Mouse (Mus musculus) layer of hippocampus, adult 2 months (tissue): Measurements from ENCODE around the gene Ctnnbl1. TPM values are rescaled to one million over a fixed set of nuclear protein-coding genes. Genes with fewer than 3 reads are reported as not detected.

Source experiments
- DNase-seq, 2 experiments: peaks; one replicate each; pipeline ENCODE4 v3.0.0; 2022; ENCODE audit warnings: low spot score in 2 of 2
- H3K27ac ChIP-seq: fragments of 200-600 bp; 2 replicates; pipeline ENCODE4 v1.8.1; 2022
- H3K4me3 ChIP-seq: fragments of 200-600 bp; 2 replicates; pipeline ENCODE4 v1.8.1; 2022; ENCODE audit warnings: mild to moderate bottlenecking
- CTCF ChIP-seq: fragments of 200-600 bp; conservative IDR thresholded peaks from 2 replicates; pipeline ENCODE4 v1.8.1; 2022; ENCODE audit warnings: antibody characterized with exemption, mild to moderate bottlenecking, moderate library complexity
- total RNA-seq, 2 experiments: library from RNA; stranded (reverse); gene quantifications; 2 replicates each; pipeline ENCODE4 v1.2.3; 2021

Gene Ctnnbl1
- total RNA-seq, 2 experiments from 2014 or later = 29.2 to 32.8 TPM

DNA sequence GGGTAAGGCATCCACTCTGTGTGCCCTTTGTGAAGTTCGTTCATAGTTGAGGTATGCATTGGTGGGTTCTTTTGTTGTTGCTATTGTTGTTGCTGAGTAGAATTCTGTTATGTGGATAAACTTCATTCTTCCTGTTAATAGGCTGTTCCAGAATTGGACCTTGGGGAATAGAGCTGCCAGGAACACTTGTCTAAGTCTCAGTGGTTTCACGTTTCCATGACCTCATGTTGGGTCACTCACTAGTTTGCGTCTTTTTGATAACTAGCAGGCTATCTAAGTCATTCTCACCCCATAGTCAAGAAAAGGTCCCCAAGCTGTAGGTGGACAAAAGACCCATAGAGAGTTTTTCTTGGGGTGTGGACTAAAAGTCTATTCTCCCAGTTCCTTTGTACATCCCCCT lies 120.3 kb downstream of the Ctnnbl1 start:
- H3K4me3 ChIP-seq = no peak overlapping the region
- no peak for TF ChIP-seq CTCF
- no peak for DNase-seq
- H3K27ac ChIP-seq = no peak overlapping the region

DNA sequence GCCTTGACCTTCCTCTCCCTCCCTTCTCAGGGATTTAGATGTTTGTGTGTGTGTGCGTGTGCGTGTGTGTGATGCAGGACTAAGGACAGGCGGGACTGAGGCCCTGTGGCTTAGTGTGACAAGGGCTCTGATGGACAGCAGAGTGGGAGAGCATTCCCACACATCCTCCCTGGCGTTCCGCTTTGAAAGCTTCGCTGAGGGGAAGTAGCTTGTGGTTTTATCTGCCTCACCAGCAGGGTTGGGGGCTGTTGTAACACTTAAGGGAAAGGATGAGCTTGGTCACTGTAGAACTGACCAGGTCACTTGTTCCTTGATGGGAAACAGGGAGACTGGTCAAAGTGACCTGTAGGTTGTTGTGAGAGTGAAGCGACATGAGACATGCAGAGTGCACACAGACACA lies 121.1 kb downstream of the Ctnnbl1 start:
- Histone ChIP-seq H3K4me3 (no peak overlapping the region), H3K27ac (no peak overlapping the region)
- no peak for TF ChIP-seq CTCF
- no peak for DNase-seq

DNA sequence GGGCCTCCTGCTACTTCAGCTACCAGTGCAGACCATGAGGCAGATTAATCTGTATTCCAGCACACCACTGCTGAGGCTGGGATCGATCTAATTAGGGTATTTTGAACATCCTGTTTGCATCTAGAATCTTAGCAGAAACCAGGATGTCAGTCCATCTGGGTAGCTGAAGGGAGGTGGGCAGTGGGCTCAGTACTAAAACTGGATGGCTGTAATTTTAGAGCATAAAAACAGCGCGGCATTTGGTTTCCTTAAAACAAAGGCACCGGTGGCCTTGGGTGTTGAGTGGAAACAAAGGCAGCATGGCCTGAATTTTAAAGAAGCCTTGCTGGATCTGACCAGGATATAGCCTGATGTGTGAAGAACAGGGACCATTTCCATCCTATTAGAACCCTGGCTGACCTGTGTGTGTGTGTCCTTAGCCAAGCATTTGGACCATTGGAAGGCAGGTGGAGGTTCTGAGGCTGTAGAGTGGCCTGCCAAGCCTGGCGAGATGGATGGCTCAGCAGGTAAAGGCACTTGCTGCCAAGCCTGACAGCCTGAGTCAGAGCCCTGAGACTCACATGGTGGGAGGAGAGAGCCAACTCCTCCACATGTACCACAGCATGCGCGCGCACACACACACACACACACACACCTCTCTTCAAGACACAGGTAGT lies 122.0 kb downstream of the Ctnnbl1 start:
- H3K4me3 ChIP-seq = no peak overlapping the region
- H3K27ac ChIP-seq = peak overlapping the region; percentile 18; the same call in 1 of the 2 replicates
- DNase-seq = no peak
- TF ChIP-seq CTCF = no peak

GRCm38 (mm10) chr2:157861273-157861944 lies 124.2 kb downstream of the Ctnnbl1 start:
- TF ChIP-seq CTCF = no peak
- no peak for DNase-seq
- Histone ChIP-seq H3K27ac (peak overlapping the region; percentile 48; the same call in 1 of the 2 replicates), H3K4me3 (no peak overlapping the region)

GRCm38 (mm10) chr2:157862306-157862705 lies 125.1 kb downstream of the Ctnnbl1 start:
- no peak overlapping the region for H3K4me3 ChIP-seq
- no peak for DNase-seq
- no peak overlapping the region for H3K27ac ChIP-seq
- TF ChIP-seq CTCF = no peak

DNA sequence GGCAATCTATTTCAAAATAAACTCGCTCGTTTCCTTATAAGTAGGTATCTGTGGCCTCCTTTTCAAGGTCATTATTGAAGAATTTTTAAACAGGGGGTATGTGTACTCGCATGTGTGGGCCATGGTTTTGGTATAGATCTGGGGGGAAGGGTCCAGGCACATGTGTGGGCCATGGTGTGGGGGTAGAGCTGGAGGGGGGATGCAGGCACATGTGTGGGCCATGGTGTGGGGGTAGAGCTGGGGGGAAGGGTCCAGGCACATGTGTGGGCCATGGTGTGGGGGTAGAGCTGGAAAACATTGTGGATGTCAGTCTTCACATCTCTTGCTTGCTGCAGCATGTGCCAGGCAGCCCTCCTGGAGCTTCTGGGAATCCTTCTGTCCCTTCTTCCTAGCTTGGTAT lies 129.9 kb downstream of the Ctnnbl1 start:
- TF ChIP-seq CTCF = no peak
- H3K4me3 ChIP-seq = no peak overlapping the region
- no peak for DNase-seq
- no peak overlapping the region for H3K27ac ChIP-seq

- Histone ChIP-seq H3K27ac (no peak overlapping the region), H3K4me3 (no peak overlapping the region)
- no peak for DNase-seq
- TF ChIP-seq CTCF = no peak
These were observed 133.0 kb downstream of the Ctnnbl1 start for GRCm38 (mm10) chr2:157870247-157870646.

DNA sequence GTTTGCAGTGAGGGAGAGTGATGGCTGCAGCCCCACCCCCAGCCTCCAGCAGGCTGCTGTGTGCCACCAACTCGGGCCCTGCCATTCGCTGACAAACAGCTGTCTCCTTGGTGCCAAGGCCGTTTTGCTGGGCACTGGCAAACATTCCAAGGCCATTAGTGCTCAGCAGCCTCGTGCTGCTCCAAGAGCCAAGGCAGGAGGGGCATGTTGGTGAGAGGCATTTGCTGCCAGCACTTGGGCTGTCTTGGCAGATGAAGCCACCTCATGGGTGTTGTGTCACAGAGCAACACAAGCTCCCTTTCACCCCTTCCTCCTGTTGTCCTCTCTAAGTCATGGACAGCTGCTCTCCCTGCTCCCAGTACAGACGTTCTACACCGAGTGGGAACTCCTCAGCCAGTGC lies 136.0 kb downstream of the Ctnnbl1 start:
- DNase-seq = peak; percentile 32 to 75
- Histone ChIP-seq H3K4me3 (no peak overlapping the region), H3K27ac (peak overlapping the region; percentile 79)
- no peak for TF ChIP-seq CTCF

GRCm38 (mm10) chr2:157873691-157874090 lies 136.5 kb downstream of the Ctnnbl1 start:
- TF ChIP-seq CTCF = no peak
- DNase-seq = peak in 1 of 2 experiments; percentile 34
- H3K4me3 ChIP-seq = no peak overlapping the region
- H3K27ac ChIP-seq = peak overlapping the region; percentile 79

DNA sequence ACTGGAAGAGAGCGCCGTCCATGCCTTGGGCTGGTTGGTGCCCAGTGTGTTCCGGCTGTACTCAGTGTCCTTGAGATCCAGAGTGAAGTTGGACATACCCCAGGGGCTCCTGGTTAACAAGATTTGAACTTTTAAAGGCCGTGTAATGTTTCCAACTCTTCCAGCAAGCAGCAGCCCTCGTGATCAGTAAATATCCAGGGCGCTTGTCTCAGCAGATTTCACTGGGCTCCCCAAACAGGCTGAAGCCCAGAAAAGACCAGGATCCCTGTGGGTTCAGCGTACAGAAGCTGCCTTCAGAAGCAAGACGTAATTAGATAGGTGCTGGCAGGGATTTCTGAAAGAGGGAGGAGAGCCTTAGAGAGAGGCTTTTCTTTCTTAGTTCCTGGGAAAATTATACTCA lies 137.9 kb downstream of the Ctnnbl1 start:
- peak overlapping the region; percentile 32; the same call in 1 of the 2 replicates for H3K27ac ChIP-seq
- no peak for DNase-seq
- TF ChIP-seq CTCF = no peak
- no peak overlapping the region for H3K4me3 ChIP-seq

GRCm38 (mm10) chr2:157877394-157877793 lies 140.2 kb downstream of the Ctnnbl1 start:
- Histone ChIP-seq H3K4me3 (no peak overlapping the region), H3K27ac (no peak overlapping the region)
- TF ChIP-seq CTCF = no peak
- no peak for DNase-seq

GRCm38 (mm10) chr2:157877967-157878366 lies 140.8 kb downstream of the Ctnnbl1 start:
- H3K27ac ChIP-seq = no peak overlapping the region
- peak; percentile 36 to 71 for DNase-seq
- TF ChIP-seq CTCF = no peak
- H3K4me3 ChIP-seq = no peak overlapping the region

DNA sequence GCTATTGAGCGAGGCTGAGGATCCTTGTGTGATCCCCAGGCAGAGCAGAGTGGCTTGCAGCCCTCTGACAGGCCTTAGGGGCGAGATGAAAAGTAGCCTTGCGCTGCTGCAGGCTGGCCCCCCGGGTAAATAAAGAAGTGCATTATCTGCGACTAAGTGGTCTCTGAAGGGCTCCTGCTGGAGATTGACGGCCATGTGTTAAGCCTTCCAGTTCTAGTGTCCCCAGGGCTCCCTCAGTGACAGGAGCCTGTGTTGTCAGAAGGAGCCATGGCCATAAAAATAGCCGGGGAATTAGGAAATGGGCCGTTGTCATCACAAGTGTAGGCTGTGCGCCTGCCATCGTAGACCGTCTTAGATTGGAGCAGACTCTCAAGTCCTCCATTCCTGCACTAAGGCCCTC lies 144.7 kb downstream of the Ctnnbl1 start:
- Histone ChIP-seq H3K27ac (no peak overlapping the region), H3K4me3 (no peak overlapping the region)
- TF ChIP-seq CTCF = no peak
- no peak for DNase-seq
